Mouse (Mus musculus) lung, postnatal 14 days (tissue): ENCODE results near the gene Prn.

ENCODE experiments used
- DNase-seq: peaks from one replicate; pipeline ENCODE4 v3.0.0; 2021

The Prn gene

DNA sequence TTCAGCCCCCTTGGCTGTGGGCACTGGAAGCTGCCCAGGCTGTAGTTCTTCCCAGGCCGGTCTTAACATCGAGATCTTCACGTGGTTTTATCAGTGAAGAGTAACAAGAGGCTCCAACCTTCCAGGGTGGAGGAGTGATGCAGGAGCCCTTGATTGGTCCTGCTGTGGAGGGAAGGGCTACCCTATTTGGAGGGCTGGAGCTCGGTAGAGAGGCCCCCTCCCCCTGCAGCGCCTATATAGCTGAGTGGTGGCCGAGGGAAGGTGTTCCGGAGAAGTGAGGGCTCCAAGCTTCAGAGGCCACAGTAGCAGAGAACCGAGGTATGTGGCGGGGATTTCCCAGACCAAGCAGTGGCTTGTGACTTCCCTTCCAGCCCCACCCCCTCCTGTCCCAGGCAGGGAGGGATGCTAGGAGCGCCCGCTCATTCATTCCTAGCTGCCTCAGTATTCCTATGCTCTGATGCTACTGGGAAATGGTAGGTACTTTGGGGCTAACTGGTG is 40.9 kb downstream of the Prn start, which contains the start of gene Prnd:
Gene Prnd (plus strand): TSS at position 264 of the 498 bp plus-strand sequence.
- no peak for DNase-seq

DNA sequence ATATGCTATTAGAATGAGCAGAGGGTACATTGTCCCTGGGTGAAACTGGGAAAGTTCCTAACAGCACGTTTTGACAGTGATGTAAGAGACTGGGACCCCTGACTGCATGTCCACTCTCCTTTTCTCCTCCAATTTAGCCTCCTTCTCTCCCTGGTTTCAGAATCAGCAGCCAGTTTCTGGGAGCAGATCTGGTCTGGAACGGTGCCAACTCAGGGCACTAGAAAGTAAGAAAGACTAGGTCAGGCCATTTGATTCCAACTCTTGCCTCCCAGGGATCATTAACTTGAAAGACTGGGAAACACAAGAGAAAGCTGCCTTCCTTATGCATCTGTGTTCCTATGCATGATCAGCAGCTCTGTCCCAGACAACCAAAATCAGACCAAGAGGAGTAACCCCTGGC is 42.7 kb downstream of the Prn start:
- DNase-seq: no peak

DNA sequence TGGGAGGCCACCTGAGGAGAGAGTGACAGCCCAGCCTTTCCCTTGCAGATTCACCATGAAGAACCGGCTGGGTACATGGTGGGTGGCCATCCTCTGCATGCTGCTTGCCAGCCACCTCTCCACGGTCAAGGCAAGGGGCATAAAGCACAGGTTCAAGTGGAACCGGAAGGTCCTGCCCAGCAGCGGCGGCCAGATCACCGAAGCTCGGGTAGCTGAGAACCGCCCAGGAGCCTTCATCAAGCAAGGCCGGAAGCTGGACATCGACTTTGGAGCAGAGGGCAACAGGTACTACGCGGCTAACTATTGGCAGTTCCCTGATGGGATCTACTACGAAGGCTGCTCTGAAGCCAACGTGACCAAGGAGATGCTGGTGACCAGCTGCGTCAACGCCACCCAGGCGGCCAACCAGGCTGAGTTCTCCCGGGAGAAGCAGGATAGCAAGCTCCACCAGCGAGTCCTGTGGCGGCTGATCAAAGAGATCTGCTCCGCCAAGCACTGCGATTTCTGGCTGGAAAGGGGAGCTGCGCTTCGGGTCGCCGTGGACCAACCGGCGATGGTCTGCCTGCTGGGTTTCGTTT is 43.3 kb downstream of the Prn start:
- peak; percentile 9 for DNase-seq

DNA sequence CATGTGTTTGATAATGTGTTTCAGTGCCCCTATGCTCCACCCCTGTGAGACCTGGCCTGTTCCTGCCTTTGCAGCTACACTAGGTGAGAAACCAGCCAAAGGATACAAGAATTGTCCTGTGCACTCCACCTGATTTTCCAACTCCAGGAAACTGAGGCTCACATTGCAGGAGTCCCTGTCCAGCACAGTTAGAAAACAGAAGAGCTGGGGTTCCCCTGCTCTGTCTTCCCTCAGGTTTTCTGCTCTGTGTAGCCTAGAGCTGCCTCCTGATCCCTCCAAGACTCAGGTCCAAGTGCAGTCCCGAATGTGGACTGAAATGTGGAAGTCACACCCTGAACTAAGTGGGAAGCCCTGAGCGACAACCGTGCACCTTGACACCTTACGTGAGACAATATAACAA is 44.0 kb downstream of the Prn start:
- DNase-seq: no peak

DNA sequence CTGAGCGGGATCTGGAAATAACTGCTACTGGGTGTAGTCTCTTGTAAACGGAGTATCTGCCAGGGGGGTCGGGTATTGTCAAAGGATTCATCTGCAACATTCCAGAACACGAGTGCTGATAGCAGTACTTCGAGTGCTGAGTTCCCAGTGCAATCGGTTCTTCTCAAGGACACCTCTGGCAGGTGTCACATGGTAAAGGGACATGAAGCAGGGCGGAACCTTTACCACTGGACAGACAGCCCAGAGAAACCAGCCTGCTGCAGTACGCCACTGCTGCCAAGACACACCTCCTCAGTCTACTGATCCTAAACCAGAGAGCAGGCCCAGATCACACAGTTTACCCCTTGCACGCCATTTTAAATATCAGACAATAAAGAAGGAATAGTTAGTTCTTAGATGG is 45.1 kb downstream of the Prn start:
- peak; percentile 27 for DNase-seq

DNA sequence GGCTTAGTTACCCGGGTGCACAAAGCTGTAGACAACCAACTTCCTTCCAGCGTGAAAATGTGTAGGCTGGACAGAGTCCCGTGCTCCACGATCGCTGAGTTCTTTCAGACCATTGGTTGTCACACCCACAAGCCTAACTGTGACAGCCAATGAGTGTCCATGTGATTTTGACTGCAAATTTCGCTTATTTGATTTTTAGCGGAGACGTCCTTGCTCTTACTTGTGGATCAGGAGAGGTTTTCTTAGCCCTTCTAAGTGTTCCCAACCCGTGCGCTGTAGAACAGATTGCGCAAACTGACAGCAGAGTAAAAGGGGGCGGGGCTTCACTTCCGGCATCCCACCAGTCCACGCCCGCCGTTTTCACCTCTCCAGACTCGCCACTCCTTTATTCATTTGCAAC is 45.5 kb downstream of the Prn start:
- DNase-seq: peak; percentile 70

DNA sequence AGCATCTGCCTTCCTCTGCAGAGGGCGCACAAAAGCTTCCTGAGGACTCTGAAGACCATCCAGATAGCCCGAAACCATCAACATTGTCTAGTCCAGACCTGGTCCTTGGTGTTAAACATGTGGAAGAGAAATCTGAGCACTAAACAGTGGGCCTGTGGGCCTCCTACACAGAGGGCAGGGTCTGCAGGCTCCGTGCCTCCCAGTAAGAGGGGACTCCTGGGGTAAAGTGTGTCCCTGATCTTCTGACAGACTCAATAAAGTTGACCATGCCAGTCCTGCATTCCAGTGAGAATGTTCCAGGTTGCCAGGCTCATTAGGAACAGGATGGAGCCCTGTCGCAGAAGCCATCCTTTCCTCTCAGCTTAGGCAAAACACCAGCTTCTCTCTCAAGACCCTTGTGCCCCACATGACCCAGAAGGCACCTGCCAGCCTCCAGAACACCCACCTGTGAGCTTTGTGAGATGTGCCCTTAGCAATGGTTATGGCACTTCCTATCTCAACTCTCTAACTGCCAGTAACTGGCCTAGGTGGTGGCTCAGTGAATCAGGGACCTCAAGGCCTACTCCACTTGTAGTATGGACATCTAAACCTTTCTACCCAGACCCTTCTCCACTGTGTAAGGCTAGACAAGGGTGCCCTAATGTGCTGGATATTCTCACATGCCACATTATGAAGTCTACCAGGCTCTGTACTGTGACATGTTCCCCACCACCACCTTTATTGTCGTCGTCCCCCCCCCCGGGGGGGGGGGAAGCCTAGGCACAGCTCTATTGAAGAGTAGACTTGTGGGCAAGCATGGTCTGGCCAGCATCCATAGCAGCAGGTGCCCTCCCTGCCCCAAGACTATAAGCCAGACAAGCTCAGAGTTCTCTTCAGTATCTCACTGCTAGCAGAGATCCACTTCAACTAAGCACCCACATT is 46.8 kb downstream of the Prn start:
- no peak for DNase-seq

DNA sequence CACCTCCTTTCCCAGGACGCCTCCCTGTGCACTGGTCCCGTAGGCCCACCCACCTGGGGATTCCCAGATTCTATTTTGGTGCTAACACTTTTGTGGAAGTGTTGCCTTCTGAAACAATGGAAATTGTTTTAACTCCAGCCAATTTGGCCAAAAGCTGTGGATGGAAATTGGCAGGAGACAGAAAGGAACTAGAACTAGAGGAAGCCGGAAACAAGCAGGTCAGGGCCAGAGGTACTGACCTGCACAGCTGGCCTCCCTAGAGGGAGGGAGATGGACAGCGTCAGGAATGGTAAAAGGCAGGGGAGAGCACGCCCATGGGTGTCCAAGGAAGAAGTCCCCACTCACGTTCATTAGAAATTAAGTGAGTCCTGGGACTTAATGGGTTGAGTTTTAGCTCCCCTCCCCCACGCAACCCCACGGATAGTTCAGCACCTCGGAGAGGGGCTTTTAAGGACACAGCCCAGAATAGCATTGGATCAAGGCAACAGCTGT is 48.0 kb downstream of the Prn start:
- DNase-seq: no peak

DNA sequence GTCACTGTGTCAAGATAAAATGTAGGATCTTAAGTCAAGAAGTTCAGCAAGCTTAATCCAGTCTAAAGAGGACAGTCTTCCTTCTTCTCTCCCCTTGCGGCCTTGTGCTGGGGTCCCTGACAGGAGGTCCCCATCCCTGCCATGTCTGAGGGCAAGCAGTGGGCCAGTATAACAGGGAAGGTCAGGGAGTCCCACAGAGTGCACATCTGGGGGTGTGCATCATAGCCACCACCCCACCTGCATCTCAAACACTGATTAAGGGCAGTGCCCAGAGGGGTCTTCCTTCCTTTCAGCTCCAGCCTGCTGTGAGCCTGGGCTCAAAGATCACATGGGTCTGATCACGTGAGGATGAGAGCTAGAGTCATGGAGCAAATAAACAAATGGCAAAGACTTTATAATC is 51.9 kb downstream of the Prn start:
- DNase-seq: no peak

DNA sequence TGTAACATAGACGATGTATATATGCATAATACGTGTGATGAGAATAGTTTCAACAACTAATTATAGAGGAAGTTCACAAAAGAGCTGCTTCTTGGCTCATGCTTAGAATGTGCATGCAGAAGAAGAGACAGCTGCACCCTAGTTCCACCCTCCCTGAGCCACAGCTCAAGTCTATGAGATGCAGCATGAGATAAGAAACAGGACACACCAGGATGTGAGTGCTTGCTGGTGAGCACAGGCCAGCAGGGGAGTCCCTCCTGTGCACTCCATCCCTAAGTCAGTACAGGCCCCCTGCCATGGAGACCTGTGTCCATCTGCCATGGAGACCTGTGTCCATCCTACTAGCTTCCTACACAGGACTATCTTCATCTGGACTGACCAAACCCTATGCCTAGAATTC is 60.8 kb downstream of the Prn start:
- DNase-seq: no peak

DNA sequence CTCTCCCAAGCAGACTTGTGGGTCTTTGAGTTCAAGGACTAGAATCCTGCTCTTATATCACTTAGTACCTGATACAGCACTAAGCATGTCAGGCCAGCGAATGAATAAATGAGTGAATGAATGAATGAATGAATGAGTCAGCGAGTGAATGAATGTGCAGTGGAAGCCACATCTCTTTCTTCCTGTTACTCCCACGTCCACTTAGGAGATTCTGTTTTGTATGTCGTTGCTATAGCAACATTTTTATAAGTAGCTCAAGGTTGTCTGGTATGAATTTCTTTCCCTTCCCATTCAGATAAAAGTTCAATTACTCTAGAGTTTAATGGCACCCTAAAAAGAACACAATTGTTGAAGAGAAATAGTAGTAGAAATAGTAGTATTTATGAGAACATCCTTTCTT is 61.3 kb downstream of the Prn start:
- DNase-seq: no peak

DNA sequence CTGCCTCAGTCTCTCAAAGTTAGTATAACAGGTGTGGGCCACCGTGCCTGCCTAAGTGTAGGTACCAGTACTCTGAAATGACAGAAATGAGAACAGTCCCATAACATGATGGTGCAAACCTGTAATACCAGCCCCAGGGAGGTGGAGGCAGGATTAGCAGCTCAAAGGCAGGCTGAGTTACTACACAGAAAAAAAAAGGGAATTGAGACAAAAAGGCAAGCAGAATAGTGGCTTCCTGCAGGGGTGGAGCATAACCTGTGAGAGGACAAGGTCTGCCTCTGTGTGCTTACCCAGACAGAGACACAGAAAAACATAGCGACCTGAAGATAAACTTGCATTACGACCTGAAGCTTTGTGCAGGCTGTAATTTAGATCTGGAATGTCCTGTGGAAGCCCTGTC is 66.9 kb downstream of the Prn start:
- no peak for DNase-seq

DNA sequence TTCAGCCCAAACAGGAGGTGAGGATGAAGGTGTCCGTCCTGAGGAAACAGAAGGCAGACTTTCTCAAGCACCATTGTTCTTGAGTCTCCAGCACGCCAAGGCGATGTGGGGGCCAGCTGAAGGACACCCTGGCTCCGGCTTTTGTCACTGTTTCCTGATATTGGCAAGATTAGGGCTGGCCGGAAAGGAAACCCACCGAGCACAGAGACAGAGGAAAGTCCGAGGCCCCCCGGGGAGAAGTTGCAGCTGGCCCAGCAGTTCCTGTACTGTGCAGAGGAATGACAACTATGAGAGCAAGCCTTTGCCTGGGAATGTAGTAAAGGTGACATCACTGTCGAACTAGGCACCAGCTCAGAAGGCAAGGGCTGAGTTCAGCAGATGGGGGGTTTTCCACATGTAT is 71.1 kb downstream of the Prn start:
- no peak for DNase-seq

DNA sequence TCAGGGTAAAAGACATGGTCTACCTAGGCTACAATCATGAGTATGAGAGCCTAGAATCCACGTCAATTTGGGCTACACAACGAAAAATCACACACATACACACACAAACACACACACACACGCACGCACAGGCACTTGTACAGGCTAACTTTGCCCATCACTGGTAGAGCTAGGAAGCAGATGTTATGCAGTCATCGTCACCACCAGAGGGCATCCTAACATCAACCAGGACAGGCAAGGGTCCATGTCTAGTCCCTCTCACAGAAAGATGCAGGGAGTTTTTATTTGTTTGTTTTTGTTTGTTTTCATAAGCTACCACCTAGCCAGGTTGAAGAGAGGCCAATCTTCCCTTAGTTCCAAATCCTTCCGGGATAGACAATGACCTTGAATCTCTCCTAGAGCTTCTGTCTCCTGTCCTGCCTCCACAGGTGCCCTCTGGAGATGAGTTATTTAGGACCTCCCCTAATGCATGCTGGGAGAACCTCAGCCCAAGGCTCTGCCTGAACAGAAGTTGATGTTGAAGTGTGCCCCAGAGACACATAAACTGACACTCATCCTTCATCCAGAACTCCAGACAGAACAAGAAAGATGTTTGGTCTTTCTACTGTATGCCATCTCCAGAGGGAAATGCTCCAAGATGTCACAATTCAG is 72.9 kb downstream of the Prn start:
- peak; percentile 76 for DNase-seq

DNA sequence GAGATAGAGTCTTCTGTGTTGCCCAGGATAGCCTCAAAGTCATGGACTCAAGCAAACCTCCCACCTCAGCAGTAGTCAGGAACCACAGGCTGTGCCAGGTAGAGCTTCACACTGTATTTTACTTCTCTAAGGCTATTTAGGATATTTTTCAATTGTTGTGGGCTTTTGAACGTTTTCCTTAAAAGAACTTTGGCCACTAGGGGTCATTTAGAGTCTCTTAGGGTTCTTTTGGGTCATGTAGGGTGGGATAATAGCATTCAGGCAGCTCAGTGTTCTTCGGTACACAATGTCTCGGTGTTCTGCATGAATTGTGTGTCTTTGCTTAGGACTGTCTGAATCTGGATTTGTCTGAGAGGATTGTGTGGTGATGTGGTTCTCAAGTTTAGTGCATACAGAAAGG is 78.2 kb downstream of the Prn start:
- no peak for DNase-seq

DNA sequence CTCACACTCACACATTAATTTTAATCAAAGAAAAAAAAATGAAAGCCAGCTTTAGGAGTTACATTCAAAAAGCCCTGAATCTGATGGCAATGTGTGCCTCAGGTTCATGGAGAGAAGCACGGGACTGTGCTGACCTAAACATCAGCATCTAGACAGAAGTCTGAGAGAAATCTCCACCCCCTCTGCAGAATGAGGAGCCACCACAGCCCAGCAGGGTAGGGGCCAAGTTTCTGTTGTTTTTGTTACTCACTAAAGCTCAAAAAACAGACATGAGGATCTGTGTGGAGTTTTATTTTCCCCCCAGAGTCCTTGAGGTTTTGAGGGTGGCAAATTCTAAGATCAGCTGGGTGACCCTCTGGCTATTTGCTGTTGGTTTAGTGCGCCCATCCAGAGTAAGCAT is 78.8 kb downstream of the Prn start:
- DNase-seq: no peak

DNA sequence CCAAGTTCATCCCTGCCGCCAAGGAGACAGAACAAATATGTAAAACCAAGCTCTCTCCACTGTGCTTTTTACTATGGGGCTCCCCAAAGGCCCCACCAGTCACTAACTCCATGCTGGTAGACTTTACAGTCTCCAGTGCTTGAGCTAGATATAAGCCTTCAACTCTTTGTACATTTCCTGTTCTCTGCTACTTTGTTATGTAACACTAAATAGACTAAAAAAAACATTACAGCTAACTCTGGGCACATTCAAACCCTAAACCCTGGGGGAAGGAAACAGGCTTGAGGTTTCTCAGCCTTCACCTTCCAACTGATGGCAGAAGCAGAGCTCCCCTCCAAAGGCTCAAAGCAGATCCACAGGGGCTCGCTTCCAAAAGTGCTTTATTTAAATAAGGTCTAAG is 82.7 kb downstream of the Prn start:
- DNase-seq: no peak

DNA sequence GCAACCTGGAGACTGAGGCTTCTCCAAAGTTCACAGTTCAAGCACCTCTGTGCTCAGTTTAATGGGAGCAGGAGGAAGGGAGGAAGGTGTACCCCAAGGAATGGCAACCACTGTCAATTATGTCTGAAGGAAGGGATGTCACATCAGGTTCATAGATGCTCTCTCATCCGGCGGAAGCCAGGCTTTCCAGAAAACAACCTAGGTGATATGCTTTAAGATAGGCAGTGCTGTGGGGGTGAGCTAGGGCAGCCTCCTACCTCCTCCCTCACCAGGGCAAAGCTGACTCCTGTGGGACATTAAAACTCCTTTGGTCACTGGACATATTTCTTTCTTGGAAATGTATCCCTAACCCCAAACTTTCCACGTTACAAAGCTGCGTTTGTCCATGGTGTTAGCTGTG is 83.4 kb downstream of the Prn start:
- no peak for DNase-seq

DNA sequence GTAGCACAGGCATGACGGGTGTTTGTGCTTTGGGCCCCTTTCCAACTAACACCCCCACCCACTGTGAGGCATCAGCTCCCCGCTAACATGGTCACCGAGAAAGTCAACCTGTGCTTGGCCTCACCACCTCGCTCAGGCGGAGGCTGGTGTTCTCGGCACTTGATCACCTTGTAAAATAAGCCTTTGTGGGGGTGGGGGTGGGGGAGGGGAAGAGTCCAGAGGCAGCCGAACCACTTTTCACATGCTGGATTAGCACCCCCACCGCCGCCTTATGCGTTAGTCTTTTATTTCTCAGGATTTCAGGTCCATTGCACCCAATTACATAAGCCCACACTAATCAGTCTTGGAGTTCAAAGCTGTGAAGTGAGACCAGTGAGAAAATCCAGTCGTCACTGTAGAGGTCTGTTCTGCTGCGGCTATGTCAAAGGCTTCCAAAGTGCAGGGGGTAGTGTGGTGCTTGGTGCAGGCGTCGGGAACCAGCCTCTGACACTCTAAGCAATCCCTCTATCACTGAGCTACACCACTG is 83.9 kb downstream of the Prn start:
- no peak for DNase-seq

DNA sequence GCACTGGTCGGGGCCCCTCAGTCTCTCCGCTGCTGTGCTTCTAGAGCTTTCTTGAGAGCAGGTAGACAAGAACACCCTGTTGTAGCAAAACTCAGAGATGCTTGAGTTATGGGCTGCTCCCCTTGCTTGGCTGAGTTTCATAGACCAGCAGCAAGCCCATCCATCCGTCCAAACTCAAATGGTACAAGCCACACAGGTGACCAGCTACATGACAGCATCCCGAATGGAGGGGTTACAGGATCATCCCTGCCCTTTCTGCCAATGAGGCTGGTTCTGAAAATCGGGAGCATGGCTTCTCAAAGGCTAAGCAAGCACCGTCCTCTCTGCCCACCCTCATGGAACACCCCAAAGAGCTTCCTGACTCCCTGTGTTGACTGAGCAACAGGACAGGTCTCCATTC is 85.2 kb downstream of the Prn start:
- no peak for DNase-seq

DNA sequence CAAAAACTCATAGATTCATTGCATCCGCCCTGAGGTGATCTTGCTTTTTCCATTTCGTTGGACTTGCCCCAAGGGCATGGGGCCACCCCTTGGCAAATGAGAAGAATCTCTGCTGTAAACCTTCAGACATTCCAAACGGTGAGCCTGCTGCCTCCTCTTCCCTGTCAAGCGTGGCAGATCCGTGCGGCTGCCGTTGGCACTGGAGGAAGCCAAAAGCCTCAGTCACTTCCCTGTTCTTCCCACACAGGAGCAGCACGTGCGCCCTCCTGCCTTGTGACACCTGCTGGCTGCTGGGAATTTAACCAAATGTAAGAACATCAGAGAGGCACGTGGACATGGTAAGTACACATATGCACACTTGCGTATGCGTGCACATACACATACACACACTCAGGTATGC is 86.0 kb downstream of the Prn start:
- DNase-seq: no peak

DNA sequence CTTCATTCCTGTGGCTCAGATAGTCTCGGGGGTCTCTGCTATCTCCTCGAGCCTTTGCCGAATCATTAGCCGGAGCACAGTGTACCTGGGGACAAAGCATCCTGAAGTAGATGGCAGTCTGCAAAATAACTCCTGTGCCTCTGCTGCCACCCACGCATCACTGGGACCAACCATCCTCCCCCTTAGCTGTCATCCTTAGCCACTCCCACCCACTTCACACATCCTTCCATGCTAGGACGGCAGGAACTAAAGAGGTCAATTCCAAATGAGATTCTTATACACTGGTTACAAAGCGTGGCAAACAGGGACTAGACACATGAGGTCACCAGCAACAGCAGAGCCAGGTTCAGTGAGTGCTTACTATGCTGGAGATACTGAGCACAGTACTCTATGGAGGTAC is 86.6 kb downstream of the Prn start:
- no peak for DNase-seq

DNA sequence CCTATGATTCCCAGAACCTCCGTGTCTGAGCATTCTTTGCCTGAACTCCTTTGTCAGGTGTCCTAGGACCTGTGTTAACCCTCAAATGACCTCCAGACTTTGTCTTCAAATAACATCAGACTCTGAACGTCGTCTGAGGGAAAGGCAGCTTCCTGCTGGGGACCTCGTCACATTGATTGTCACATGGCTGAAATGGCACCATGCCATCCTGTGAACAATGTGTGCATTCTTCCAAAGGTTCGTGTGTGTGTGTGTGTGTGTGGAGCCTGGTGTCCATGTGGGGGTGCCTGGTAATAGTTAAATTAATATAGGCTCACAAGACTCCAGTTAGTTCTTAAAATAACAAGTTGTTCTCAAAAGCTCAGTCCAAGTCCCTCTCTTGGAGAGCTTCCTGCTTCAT is 87.6 kb downstream of the Prn start:
- no peak for DNase-seq
